Mouse (Mus musculus): ENCODE data around the gene Prrg2.

The Prrg2 gene

GRCm38 (mm10) chr7:45088597-45088996 is 26.1 kb upstream of the Prrg2 start:
- no peak for DNase-seq

- DNase-seq: no peak
These were observed 23.6 kb upstream of the Prrg2 start for GRCm38 (mm10) chr7:45086084-45086483.

- DNase-seq: no peak
These were observed 20.9 kb upstream of the Prrg2 start for GRCm38 (mm10) chr7:45083300-45083890.

- no peak for DNase-seq
These were observed 20.2 kb upstream of the Prrg2 start for GRCm38 (mm10) chr7:45082401-45083299.

GRCm38 (mm10) chr7:45081016-45081415 is 18.5 kb upstream of the Prrg2 start:
- DNase-seq: no peak

GRCm38 (mm10) chr7:45079856-45080255 is 17.4 kb upstream of the Prrg2 start:
- DNase-seq: peak; percentile 90

DNA sequence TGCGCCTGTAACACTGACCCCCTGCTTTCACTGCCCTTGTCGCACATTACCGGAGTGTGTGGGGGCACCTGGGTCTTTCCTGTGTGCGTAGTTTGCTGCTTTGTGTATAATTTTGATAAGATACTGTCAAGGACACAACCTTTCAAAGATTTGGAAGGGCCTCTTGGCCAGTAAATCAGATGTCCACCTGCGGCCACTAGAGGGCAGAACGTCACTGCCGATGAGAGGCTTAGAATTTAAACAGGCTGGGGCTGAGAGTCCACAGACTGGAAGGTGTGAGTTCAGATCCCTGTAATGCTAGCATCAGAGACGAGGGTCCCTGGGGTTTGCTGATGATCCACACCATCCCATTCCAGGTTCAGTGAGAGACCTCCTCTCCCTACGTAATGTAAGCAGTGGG is 16.0 kb upstream of the Prrg2 start:
- DNase-seq: peak; percentile 73

DNA sequence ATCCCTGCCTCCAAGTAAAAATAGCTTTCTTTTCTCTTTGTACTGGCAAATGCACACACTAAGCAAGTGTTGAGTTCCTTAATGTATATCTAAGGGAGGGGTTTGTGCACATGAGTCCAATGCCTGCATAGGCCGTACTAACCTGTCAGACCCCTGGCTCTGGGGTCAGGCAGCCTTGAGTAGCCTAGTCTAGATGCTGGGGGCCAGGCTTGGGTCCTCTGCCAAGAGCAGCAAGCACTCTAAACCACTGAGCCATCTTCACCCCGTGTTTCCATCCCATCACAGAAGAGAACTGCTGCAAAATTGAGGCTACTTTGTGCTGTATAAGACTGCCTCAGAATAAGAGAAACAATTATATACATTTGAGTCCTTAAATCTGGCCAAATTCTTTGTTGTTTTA is 15.4 kb upstream of the Prrg2 start:
- no peak for DNase-seq

- no peak for DNase-seq
These were observed 14.8 kb upstream of the Prrg2 start for GRCm38 (mm10) chr7:45077322-45077721.

- DNase-seq: no peak
These were observed 14.0 kb upstream of the Prrg2 start for GRCm38 (mm10) chr7:45076501-45076900.

- no peak for DNase-seq
These were observed 12.9 kb upstream of the Prrg2 start for GRCm38 (mm10) chr7:45075405-45075804.

GRCm38 (mm10) chr7:45073949-45074348 is 11.5 kb upstream of the Prrg2 start:
- DNase-seq: no peak

DNA sequence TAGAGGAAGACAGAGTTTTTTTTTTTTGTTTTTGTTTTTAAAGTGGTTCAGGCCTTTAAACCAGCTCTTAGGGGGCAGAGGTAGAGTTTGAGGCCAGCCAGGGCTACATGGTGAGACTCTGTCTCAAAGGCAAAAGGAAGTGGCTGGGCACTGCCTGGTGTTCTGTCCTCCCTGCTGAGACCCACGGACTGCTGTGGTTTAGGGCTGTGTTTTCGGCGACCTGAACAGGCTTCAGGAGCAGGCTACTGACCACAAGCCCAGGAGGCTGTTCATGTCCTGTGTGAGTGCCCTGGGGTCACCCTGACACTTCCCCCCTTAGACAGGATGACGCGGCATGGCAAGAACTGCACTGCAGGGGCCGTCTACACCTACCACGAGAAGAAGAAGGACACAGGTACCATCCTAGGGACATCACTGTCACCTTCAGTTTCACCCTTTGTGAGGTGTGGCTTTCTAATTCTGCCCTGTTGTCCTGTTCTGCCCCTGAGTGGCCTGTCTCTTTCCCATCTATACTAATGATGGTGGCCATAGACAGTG is 10.8 kb upstream of the Prrg2 start:
- DNase-seq: no peak

- DNase-seq: no peak
These were observed 9.8 kb upstream of the Prrg2 start for GRCm38 (mm10) chr7:45072230-45072629.

DNA sequence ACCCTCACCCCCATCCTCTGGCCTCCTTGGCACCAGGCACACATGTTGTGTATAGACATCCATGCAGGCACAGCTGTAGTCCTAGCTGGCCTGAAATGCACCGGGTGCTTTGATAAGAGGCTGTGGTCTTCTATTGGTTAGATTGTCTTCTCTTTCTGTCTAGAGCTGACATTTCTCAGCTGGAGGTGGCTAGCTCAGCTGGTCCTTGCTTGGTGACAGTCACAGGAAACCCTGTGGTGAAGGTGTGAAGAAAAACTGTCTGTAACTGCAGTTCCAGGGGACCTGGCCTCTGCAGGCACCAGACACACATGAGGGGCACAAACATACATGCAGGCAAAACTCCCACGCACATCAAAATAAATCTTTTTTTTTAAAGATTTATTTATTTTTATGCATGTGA is 7.2 kb upstream of the Prrg2 start:
- no peak for DNase-seq

DNA sequence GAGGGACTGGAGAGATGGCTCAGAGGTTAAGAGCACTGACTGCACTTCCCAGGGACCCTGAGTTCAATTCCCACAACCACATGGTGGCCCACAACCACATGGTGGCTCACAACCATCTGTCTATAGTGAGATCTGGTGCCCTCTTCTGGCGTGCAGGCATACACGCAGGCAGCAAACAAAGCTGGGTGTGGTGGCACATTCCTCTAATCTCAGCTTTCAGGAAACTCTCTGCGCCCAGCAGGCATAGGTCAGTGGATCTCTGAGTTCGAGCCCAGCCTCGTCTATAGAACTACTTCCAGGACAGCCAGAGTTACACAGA is 5.5 kb upstream of the Prrg2 start:
- peak; percentile 46 for DNase-seq

DNA sequence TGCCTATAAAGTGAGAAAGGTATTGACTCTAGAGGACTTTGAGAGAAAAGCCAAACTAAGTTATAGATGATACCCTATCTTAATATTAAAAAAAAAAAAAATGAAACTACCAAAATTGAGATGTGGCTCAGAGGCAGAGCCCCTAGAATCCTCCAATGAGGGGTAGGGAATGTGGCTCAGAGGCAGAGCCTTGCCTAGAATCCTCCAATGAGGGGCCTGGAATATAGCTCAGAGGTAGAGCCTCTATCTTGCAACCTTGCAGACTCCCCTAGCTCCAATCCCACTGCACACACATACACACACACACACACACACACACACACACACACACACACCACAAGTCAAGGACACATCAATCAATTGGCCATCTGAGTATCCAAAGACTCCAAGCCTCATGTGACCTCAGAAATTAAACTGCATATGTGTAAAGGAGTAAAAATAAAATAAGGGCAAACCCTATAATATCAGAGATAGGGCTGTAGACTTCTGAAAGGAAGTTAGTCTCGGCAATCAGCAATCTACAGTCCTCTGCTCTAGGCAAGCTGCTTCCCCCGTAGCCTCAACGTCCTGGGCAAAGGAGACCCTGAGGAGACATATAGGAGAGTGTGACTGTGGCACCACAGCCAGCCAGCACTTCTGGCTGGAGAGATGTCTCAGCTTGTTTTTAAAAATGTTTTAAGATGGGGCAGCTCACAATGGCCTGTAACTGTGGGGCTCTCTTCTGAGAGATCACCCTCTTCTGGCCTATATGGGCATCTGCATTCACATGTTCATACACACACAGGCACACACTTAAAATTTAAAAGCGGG is 4.9 kb upstream of the Prrg2 start:
- no peak for DNase-seq

GRCm38 (mm10) chr7:45061532-45062075 is 873 bp downstream of the Prrg2 start:
- peak; percentile 61 for DNase-seq

GRCm38 (mm10) chr7:45060632-45061122 is 1.8 kb downstream of the Prrg2 start:
- DNase-seq: no peak

DNA sequence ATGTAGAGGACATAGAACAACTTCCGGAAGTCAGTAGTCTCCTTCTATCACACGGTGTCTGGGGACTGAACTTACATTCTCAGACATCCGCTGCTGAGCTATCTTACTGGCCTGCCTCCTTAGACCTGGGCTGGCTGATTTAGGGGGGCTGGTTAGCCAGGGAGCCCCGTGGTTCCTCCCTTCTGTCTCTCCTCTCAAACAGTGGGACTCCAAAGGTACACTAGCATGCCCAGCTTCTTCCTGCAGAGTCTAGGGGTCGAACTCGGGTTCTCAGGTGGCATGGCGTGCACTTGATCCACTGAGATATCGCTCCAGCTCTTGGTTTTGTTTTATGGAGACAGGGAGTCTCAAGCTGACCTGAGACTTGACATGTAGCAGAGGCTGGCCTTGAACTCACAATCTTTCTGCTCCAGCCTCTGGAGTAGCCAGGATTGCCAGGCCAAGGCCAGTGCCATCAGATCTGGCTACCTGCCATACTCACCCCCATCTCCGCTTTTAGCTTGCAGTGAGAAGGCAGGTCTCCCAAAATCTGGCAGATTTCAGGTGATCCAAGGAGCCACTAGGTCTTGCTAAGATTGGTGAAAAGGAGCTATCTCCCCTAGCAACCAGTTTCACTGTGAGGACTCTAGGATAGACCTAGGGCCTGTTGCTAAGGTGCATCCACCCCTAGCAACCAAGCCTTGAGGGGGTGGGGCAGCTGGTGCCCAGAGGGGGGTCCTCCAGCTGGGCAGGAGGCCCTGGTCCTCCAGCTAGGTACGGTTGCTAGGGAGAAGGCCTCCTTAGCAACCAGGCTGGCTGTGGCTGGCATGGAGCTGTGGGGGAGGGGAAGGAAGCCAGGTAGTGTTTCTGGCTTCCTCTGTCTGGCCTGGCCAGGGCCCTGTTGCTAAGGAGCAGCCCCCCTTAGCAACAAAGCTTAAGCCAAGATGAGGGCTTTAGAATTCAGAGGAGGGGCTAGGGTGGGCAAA is 3.6 kb downstream of the Prrg2 start:
- no peak for DNase-seq

DNA sequence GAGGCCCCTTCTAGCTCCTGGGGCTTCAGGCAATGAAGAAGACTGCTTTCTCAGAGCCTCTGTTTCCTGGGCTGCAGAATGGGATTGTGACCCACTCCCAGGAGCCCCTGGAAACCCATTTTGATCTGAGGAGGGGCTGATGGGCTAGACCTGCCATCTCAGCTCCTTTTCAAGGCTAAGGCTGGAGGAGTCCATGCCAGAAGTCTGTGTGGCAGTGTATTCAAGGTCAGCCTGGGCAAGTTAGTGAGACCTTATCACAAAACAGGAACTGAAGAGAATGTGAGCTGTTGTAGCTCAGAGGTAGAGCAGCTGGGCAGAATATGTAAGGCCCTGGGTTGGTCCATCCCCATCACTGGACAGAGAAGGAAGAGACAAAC is 5.5 kb downstream of the Prrg2 start:
- DNase-seq: no peak

All from cerebellum, adult 9-10 months (tissue).